Mouse (Mus musculus) lung, postnatal 0 days (tissue): ENCODE data around the gene Mpp6.

Experiments
- CTCF ChIP-seq: IDR thresholded peaks from 2 replicates; pipeline ENCODE4 v1.5.1; 2016; ENCODE audit warnings: antibody characterized with exemption, mild to moderate bottlenecking
- EP300 ChIP-seq: IDR thresholded peaks from 2 replicates; pipeline ENCODE4 v1.6.1; 2016; ENCODE audit warnings: antibody characterized with exemption, mild to moderate bottlenecking, control low read depth

DNA sequence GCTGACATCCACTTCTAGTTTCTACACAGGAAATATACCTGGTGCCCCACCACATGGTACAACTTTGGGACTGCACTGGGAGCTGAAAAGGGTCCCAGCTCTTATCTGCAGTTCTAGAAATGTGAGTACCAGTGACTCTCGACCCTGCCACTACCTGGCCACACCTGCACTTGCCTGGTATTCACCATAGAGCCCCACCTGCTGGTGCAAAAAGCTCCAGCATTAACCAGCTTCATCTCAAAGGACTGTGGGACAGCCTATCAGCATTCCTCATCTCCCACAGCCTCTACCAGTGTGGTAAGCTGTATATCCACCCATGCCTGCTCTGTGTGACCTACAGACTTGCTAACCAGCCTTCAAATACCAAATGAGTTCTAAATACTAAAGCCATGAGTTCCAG, 122.9 kb downstream of the Mpp6 start:
- TF ChIP-seq CTCF: peak; percentile 30
- TF ChIP-seq EP300: no peak
